In the genomic region with DNA sequence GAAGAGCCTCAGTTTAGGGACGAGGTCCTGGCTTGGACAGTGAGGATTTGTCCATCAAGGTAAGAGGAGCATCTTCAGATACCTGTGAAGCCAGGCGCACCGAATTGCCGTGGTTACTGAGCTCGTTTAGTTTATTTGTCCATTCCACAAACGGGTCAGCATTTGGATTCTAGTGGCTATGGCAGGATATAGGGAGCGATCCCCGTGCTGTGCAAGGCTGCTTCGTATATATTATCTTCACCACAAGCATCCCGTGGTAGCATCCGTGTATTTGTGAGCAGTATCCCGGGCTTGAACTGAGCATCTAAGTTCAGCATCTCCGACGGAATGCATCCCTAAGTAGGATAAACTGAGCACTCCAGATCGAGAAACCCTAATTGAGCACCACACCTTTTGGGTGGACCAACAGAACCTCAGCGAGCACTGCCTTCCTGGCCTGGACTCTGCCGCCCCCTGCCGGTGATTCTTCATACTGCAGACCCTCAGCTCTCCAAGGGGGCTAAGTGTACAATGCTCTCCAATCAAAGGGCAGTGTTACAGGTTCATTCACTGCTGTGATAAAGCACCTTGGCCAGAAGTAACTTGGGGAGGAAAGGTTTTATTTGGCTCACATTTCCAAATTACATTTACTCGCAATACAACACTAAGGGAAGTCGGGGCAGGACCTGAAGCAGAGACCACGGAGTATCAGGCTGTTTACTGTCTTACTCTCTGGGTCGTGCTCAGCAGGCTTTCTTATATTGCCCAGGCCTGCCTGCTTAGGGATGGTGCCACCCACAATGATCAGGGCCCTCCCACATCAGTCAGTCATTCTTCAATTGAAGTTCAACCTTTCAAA, we compare ENCODE assay signal across 9 mouse cellular contexts.
A peak's percentile ranks its signal among the peaks of the same experiment; 100 is the strongest.
DNase-seq lines count a peak whose midpoint lies in the region; ATAC-seq and TF ChIP-seq lines count a peak whose summit lies in the region.
"Had no signal": no experiment of that assay in that cellular context is flagged by ENCODE, and none has a peak within 500 bp of the region (broad histone marks: within the 10 kb centered on the region; RNA-seq: fewer than 3 reads in every experiment).

No protein-coding gene starts in this region.

- no peak overlapping the region for H3K4me2 ChIP-seq in intestine, postnatal 0 days (replicated peaks; ENCODE audit: low read depth)
- H3K4me2 ChIP-seq in midbrain, embryonic 16.5 days (ENCODE audit: low read length) = no peak overlapping the region

- no peak overlapping the region for H3K9ac ChIP-seq in intestine, postnatal 0 days (ENCODE audit: low read depth, low read length)
- H3K9ac ChIP-seq in midbrain, embryonic 16.5 days (ENCODE audit: low read depth, low read length) = no peak overlapping the region

- H3K9me3 ChIP-seq in intestine, postnatal 0 days (ENCODE audit: control insufficient read depth) = no peaks in the 10 kb centered on the region
- H3K9me3 ChIP-seq in midbrain, embryonic 16.5 days (replicated peaks; ENCODE audit: control insufficient read depth, low read length, poor library complexity, severe bottlenecking) = no peaks in the 10 kb centered on the region

- no peaks in the 10 kb centered on the region for H3K4me1 ChIP-seq in intestine, postnatal 0 days (replicated peaks; ENCODE audit: control insufficient read depth, insufficient read depth, low read length)
- no peaks in the 10 kb centered on the region for H3K4me1 ChIP-seq in midbrain, embryonic 16.5 days (ENCODE audit: control insufficient read depth, insufficient read depth, low read length)

- no peak overlapping the region for H3K27ac ChIP-seq in intestine, postnatal 0 days (ENCODE audit: low read depth, low read length)
- no peak overlapping the region for H3K27ac ChIP-seq in midbrain, embryonic 16.5 days (ENCODE audit: low read length)

- peak; percentile 17 for DNase-seq in 3134 (ENCODE audit: extremely low read depth, insufficient read length, low spot score)
- DNase-seq in adrenal gland, adult 2 months = peak; percentile 67
- peak; percentile 82 for DNase-seq in embryo, embryonic 10.5 days (ENCODE audit: low spot score)
- DNase-seq in gastrocnemius, postnatal 36 days = peak; percentile 35 to 59
- DNase-seq in left cerebral cortex, postnatal 25 days (ENCODE audit: low spot score in 2 of 2) = peak; percentile 76 to 81
- DNase-seq in spleen, adult 18-20 months = peak; percentile 32 to 74

- intact Hi-C loops in gastrocnemius, postnatal 36 days (cut with DNase I) = loop anchor here (1.0 kb wide), 1 partner anchor 114 kb away; no protein-coding TSS in a partner anchor
- intact Hi-C loops in left cerebral cortex, postnatal 25 days (cut with DNase I) = loop anchor here (1.0 to 10.0 kb wide), 3 partner anchors 92 to 366 kb away; no protein-coding TSS in a partner anchor

- no peak for ATAC-seq in intestine, postnatal 0 days
- peak; percentile 76 for ATAC-seq in midbrain, embryonic 16.5 days

- H3K27me3 ChIP-seq in intestine, postnatal 0 days (replicated peaks; ENCODE audit: control insufficient read depth, insufficient read depth, low read length) = no peaks in the 10 kb centered on the region
- no peaks in the 10 kb centered on the region for H3K27me3 ChIP-seq in midbrain, embryonic 16.5 days (ENCODE audit: control insufficient read depth, insufficient read depth, low read depth, low read length)

- no peak overlapping the region for H3K4me3 ChIP-seq in intestine, postnatal 0 days (ENCODE audit: low read depth, low read length)
- H3K4me3 ChIP-seq in midbrain, embryonic 16.5 days (ENCODE audit: low read depth, low read length) = no peak overlapping the region
- H3K4me3 ChIP-seq: myocyte had no signal

- H3K36me3 ChIP-seq in intestine, postnatal 0 days (ENCODE audit: control insufficient read depth, insufficient read depth) = no peaks in the 10 kb centered on the region
- no peaks in the 10 kb centered on the region for H3K36me3 ChIP-seq in midbrain, embryonic 16.5 days (ENCODE audit: control insufficient read depth, insufficient read depth, low read length)

- WGBS in intestine, postnatal 0 days = 48% methylated on average over 22 of the region's 22 CpGs
- WGBS in midbrain, embryonic 16.5 days = 51% methylated on average over 22 of the region's 22 CpGs

- peak; percentile 98 for TF ChIP-seq CTCF in intestine, postnatal 0 days (IDR thresholded peaks at IDR 0.05; ENCODE audit: low read depth)

Comparison
In these comparisons a context has a peak if more than half of its experiments do, and no peak if none do; other contexts are left out.
1. DNase-seq: peak in every context shown above with its lines; median percentile 82 in embryo, embryonic 10.5 days; 78 in left cerebral cortex, postnatal 25 days; 67 in adrenal gland, adult 2 months; 53 in spleen, adult 18-20 months; 47 in gastrocnemius, postnatal 36 days; 17 in 3134.